Mouse (Mus musculus) frontal cortex, adult 2 months (tissue): ENCODE results near the gene Ugt1a2. TPM values are rescaled to one million over a fixed set of nuclear protein-coding genes. Genes with fewer than 3 reads are reported as not detected.

Experiments
- DNase-seq, 2 experiments: peaks; one replicate each; pipeline ENCODE4 v3.0.0; 2022; ENCODE audit warnings: low spot score in 1 of 2; ENCODE audit errors: extremely low spot score in 1 of 2
- polyA plus RNA-seq: library from polyadenylated mRNA; depleted of rRNA; stranded (reverse); fragments of >200 nt; gene quantifications from 2 replicates; pipeline ENCODE4 v1.2.3, GENCODE M21; 2012

Gene Ugt1a2
- polyA plus RNA-seq, 1 experiment, result not detected

GRCm38 (mm10) chr1:88255466-88255857 lies 55.1 kb downstream of the Ugt1a2 start:
- no peak for DNase-seq

- DNase-seq, result no peak
Observed at GRCm38 (mm10) chr1:88255989-88256754, 55.8 kb downstream of the Ugt1a2 start.

- DNase-seq, result no peak
Observed at GRCm38 (mm10) chr1:88256886-88257663, 56.7 kb downstream of the Ugt1a2 start.

- no peak for DNase-seq
Observed at GRCm38 (mm10) chr1:88257681-88258080, 57.3 kb downstream of the Ugt1a2 start.

- no peak for DNase-seq
Observed at GRCm38 (mm10) chr1:88258361-88258760, 58.0 kb downstream of the Ugt1a2 start.

- DNase-seq, result no peak
Observed at GRCm38 (mm10) chr1:88258881-88259642, 58.7 kb downstream of the Ugt1a2 start.

- no peak for DNase-seq
Observed at GRCm38 (mm10) chr1:88259643-88260024, 59.2 kb downstream of the Ugt1a2 start.

- DNase-seq, result no peak
Observed at GRCm38 (mm10) chr1:88260114-88260513, 59.7 kb downstream of the Ugt1a2 start.

GRCm38 (mm10) chr1:88260604-88261377 lies 60.4 kb downstream of the Ugt1a2 start:
- DNase-seq, result no peak

- DNase-seq, result no peak
Observed at GRCm38 (mm10) chr1:88261706-88262105, 61.3 kb downstream of the Ugt1a2 start.

- no peak for DNase-seq
Observed at GRCm38 (mm10) chr1:88262255-88262654, 61.9 kb downstream of the Ugt1a2 start.

GRCm38 (mm10) chr1:88262961-88263360 lies 62.6 kb downstream of the Ugt1a2 start:
- no peak for DNase-seq

GRCm38 (mm10) chr1:88263778-88264177 lies 63.4 kb downstream of the Ugt1a2 start:
- DNase-seq, result no peak

- no peak for DNase-seq
Observed at GRCm38 (mm10) chr1:88264237-88264868, 64.0 kb downstream of the Ugt1a2 start.

GRCm38 (mm10) chr1:88264869-88265240 lies 64.5 kb downstream of the Ugt1a2 start:
- no peak for DNase-seq

GRCm38 (mm10) chr1:88266123-88266522 lies 65.7 kb downstream of the Ugt1a2 start:
- no peak for DNase-seq

- no peak for DNase-seq
Observed at GRCm38 (mm10) chr1:88267489-88267888, 67.1 kb downstream of the Ugt1a2 start.

GRCm38 (mm10) chr1:88268070-88268469 lies 67.7 kb downstream of the Ugt1a2 start:
- no peak for DNase-seq
